Mouse (Mus musculus): ENCODE measurements around the gene Zfp386. TPM values are rescaled to one million over a fixed set of nuclear protein-coding genes. Genes with fewer than 3 reads are reported as not detected.

The Zfp386 gene
- total and polyA plus RNA-seq, 2 experiments from 2014 or later = 45.7 to 54.5 TPM

GRCm38 (mm10) chr12:116063020-116063419, 15.5 kb downstream of the Zfp386 start:
- Histone ChIP-seq H3K4me3 (ENCODE audit: low read depth, low read length) (no peak overlapping the region), H3K9ac (no peak overlapping the region), H3K9me3 (ENCODE audit: low read length) (peaks cover 26% of the 10 kb centered on the region), H3K27ac (ENCODE audit: low read depth, low read length) (no peak overlapping the region), H3K27me3 (ENCODE audit: insufficient read depth, low read length) (no peaks in the 10 kb centered on the region), H3K4me1 (ENCODE audit: insufficient read depth) (no peaks in the 10 kb centered on the region), H3K4me2 (ENCODE audit: low read depth) (no peak overlapping the region), H3K36me3 (ENCODE audit: insufficient read depth) (peaks cover 21% of the 10 kb centered on the region)
- WGBS = over 99% methylated on average over 4 of the region's 4 CpGs
- DNase-seq (no peak), ATAC-seq (no peak)
- TF ChIP-seq CTCF (IDR thresholded peaks at IDR 0.05; ENCODE audit: low read depth) = no peak

GRCm38 (mm10) chr12:116071023-116071422, 23.5 kb downstream of the Zfp386 start:
- no peaks in the 10 kb centered on the region for H3K36me3 ChIP-seq (ENCODE audit: insufficient read depth)
- no peak overlapping the region for H3K27ac ChIP-seq (ENCODE audit: low read depth, low read length)
- H3K9ac ChIP-seq = no peak overlapping the region
- no peaks in the 10 kb centered on the region for H3K27me3 ChIP-seq (ENCODE audit: insufficient read depth, low read length)
- no peak overlapping the region for H3K4me2 ChIP-seq (ENCODE audit: low read depth)
- no peaks in the 10 kb centered on the region for H3K9me3 ChIP-seq (ENCODE audit: low read length)
- no peak for DNase-seq
- TF ChIP-seq CTCF (IDR thresholded peaks at IDR 0.05; ENCODE audit: low read depth) = peak; percentile 63
- 28% methylated on average over 3 of the region's 3 CpGs for WGBS
- ATAC-seq = peak; percentile 85
- no peak overlapping the region for H3K4me3 ChIP-seq (ENCODE audit: low read depth, low read length)
- H3K4me1 ChIP-seq (ENCODE audit: insufficient read depth) = no peaks in the 10 kb centered on the region

- ATAC-seq (peak; percentile 90), DNase-seq (peak; percentile 53)
- H3K36me3 ChIP-seq (ENCODE audit: insufficient read depth) = no peaks in the 10 kb centered on the region
- H3K9ac ChIP-seq = peak within 1 kb of the TSS; percentile 73
- no peaks in the 10 kb centered on the region for H3K27me3 ChIP-seq (ENCODE audit: insufficient read depth, low read length)
- H3K27ac ChIP-seq (ENCODE audit: low read depth, low read length) = no peak within 1 kb of the TSS
- WGBS = 7% methylated on average over 32 of the region's 33 CpGs
- H3K4me1 ChIP-seq (ENCODE audit: insufficient read depth) = 0 out of 2 replicates have a peak, but pooled peaks cover 3% of the 10 kb centered on the region
- no peaks in the 10 kb centered on the region for H3K9me3 ChIP-seq (ENCODE audit: low read length)
- peak within 1 kb of the TSS; percentile 97 for H3K4me2 ChIP-seq (ENCODE audit: low read depth)
- peak within 1 kb of the TSS; percentile 59 for H3K4me3 ChIP-seq (ENCODE audit: low read depth, low read length)
- TF ChIP-seq CTCF (IDR thresholded peaks at IDR 0.05; ENCODE audit: low read depth) = no peak
Measured at GRCm38 (mm10) chr12:116077074-116077854, 29.7 kb downstream of the Zfp386 start, which contains the start of gene Vipr2. TSS of gene Vipr2 (plus strand) at chr12:116077726.

GRCm38 (mm10) chr12:116077855-116078366, 30.4 kb downstream of the Zfp386 start:
- DNase-seq = no peak
- Histone ChIP-seq H3K27ac (ENCODE audit: low read depth, low read length) (no peak overlapping the region), H3K4me1 (ENCODE audit: insufficient read depth) (0 out of 2 replicates have a peak, but pooled peaks cover 3% of the 10 kb centered on the region), H3K4me3 (ENCODE audit: low read depth, low read length) (peak overlapping the region; percentile 59), H3K27me3 (ENCODE audit: insufficient read depth, low read length) (no peaks in the 10 kb centered on the region), H3K9ac (peak overlapping the region; percentile 73), H3K9me3 (ENCODE audit: low read length) (no peaks in the 10 kb centered on the region), H3K36me3 (ENCODE audit: insufficient read depth) (no peaks in the 10 kb centered on the region), H3K4me2 (ENCODE audit: low read depth) (peak overlapping the region; percentile 97)
- TF ChIP-seq CTCF (IDR thresholded peaks at IDR 0.05; ENCODE audit: low read depth) = no peak
- 2% methylated on average over 24 of the region's 24 CpGs for WGBS
- peak; percentile 67 for ATAC-seq

DNA sequence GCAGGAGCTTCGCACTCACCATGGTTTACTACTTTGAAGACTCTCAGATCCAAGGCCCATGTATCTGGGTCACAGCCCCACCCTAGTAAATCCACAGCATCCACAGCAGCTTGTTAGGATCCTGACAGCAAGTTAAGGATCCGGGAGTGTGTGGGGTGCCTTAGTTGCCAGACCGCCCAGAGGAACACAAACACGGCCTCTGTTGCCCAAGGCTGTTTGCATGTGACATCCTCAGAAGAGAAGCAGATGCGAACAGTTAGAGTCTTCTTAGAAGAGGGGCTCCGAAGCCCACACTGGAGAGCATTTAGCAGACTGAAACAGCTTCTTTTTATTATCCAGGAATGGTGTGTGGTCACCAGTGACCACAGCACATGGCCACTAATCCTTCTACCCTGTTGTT, 35.6 kb downstream of the Zfp386 start:
- H3K27ac ChIP-seq (ENCODE audit: low read depth, low read length) = no peak overlapping the region
- H3K9me3 ChIP-seq (ENCODE audit: low read length) = no peaks in the 10 kb centered on the region
- H3K9ac ChIP-seq = no peak overlapping the region
- DNase-seq = no peak
- no peak for TF ChIP-seq CTCF (IDR thresholded peaks at IDR 0.05; ENCODE audit: low read depth)
- 89% methylated on average over 6 of the region's 6 CpGs for WGBS
- H3K36me3 ChIP-seq (ENCODE audit: insufficient read depth) = no peaks in the 10 kb centered on the region
- H3K4me2 ChIP-seq (ENCODE audit: low read depth) = no peak overlapping the region
- no peak for ATAC-seq
- no peaks in the 10 kb centered on the region for H3K4me1 ChIP-seq (ENCODE audit: insufficient read depth)
- no peaks in the 10 kb centered on the region for H3K27me3 ChIP-seq (ENCODE audit: insufficient read depth, low read length)
- no peak overlapping the region for H3K4me3 ChIP-seq (ENCODE audit: low read depth, low read length)

- no peak overlapping the region for H3K27ac ChIP-seq (ENCODE audit: low read depth, low read length)
- no peak for TF ChIP-seq CTCF (IDR thresholded peaks at IDR 0.05; ENCODE audit: low read depth)
- no peaks in the 10 kb centered on the region for H3K9me3 ChIP-seq (ENCODE audit: low read length)
- no peak overlapping the region for H3K9ac ChIP-seq
- DNase-seq (no peak), ATAC-seq (no peak)
- H3K4me3 ChIP-seq (ENCODE audit: low read depth, low read length) = no peak overlapping the region
- no peak overlapping the region for H3K4me2 ChIP-seq (ENCODE audit: low read depth)
- no peaks in the 10 kb centered on the region for H3K27me3 ChIP-seq (ENCODE audit: insufficient read depth, low read length)
- 82% methylated on average over 2 of the region's 2 CpGs for WGBS
- no peaks in the 10 kb centered on the region for H3K4me1 ChIP-seq (ENCODE audit: insufficient read depth)
- no peaks in the 10 kb centered on the region for H3K36me3 ChIP-seq (ENCODE audit: insufficient read depth)
Measured at GRCm38 (mm10) chr12:116084294-116084693, 36.8 kb downstream of the Zfp386 start.

DNA sequence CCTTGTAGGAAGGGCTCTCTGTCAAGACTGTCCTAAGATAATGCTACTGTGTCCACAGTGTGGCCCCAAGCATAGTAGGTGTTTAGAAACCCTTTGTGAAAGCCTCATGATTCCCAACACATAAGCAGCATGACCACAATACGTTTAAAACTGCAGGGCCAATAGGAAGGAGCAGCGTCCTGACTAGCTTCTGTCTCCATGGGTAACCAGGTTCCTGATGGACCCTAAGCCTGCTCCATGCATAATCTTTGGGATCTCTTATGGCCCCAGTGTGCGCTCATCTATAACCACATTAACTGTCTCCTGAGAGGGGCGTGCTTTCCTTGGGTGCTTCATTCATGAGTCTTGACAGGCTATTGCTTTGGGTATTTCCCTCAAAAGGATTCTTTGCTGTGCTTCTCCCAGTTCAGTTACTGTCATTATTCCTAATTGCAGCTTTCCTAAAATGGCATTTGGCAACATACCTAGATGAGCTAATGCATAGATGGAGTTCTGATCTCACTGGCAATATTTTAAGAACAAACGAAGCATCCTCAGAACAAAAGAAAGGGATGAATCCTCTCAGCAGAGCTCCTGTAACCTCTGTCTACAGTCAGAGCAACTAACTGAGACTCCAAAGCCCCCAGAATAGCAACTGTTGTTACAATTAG, 39.6 kb downstream of the Zfp386 start:
- 72% methylated on average over 5 of the region's 5 CpGs for WGBS

More for the DNA sequence above, 39.6 kb downstream of the Zfp386 start:
- Histone ChIP-seq H3K27ac (ENCODE audit: low read depth, low read length) (no peak overlapping the region), H3K4me2 (ENCODE audit: low read depth) (no peak overlapping the region), H3K36me3 (ENCODE audit: insufficient read depth) (no peaks in the 10 kb centered on the region), H3K9me3 (ENCODE audit: low read length) (no peaks in the 10 kb centered on the region), H3K4me1 (ENCODE audit: insufficient read depth) (no peaks in the 10 kb centered on the region), H3K27me3 (ENCODE audit: insufficient read depth, low read length) (no peaks in the 10 kb centered on the region), H3K4me3 (ENCODE audit: low read depth, low read length) (no peak overlapping the region), H3K9ac (no peak overlapping the region)
- DNase-seq = no peak
- ATAC-seq = no peak
- no peak for TF ChIP-seq CTCF (IDR thresholded peaks at IDR 0.05; ENCODE audit: low read depth)

All from forebrain, postnatal 0 days (tissue).